Mouse (Mus musculus) spleen, adult 2 months (tissue): Measurements from ENCODE around the gene Olfr1416. TPM values are rescaled to one million over a fixed set of nuclear protein-coding genes. Genes with fewer than 3 reads are reported as not detected.

Experiments used
- DNase-seq, 2 experiments: peaks; one replicate each; pipeline versions ENCODE4 v3.0.0 to v3.0.0-alpha.2; 2012 to 2021; ENCODE audit warnings: low spot score in 2 of 2, low read depth in 1 of 2
- H3K27ac ChIP-seq: fragments of 200-500 bp; 2 replicates; pipeline ENCODE4 v1.5.1; 2012; ENCODE audit warnings: low read length, inconsistent platforms; ENCODE audit not compliant: insufficient read depth
- H3K27me3 ChIP-seq: fragments of 200-500 bp; 2 replicates; pipeline ENCODE4 v1.6.1; 2012; ENCODE audit warnings: mild to moderate bottlenecking, moderate library complexity, low read length, inconsistent platforms; ENCODE audit not compliant: control insufficient read depth, insufficient read depth
- H3K36me3 ChIP-seq: fragments of 200-500 bp; 2 replicates; pipeline ENCODE4 v1.6.1; 2012; ENCODE audit warnings: mild to moderate bottlenecking, low read length, inconsistent platforms; ENCODE audit not compliant: control insufficient read depth, insufficient read depth
- H3K4me1 ChIP-seq: fragments of 200-500 bp; 2 replicates; pipeline ENCODE4 v1.6.1; 2011; ENCODE audit warnings: inconsistent platforms; ENCODE audit not compliant: control insufficient read depth, insufficient read depth, insufficient read length
- H3K4me3 ChIP-seq: fragments of 200-500 bp; 2 replicates; pipeline ENCODE4 v1.5.1; 2011; ENCODE audit warnings: mild to moderate bottlenecking, inconsistent platforms; ENCODE audit not compliant: insufficient read depth, insufficient read length; ENCODE audit errors: extremely low read depth
- CTCF ChIP-seq: fragments of 200-500 bp; IDR thresholded peaks from 2 replicates; pipeline ENCODE4 v1.5.1; 2011; ENCODE audit warnings: mild to moderate bottlenecking, inconsistent platforms; ENCODE audit not compliant: insufficient read depth, insufficient read length, insufficient replicate concordance; ENCODE audit errors: extremely low read depth
- POLR2A ChIP-seq: fragments of 200-500 bp; IDR thresholded peaks from 2 replicates; pipeline ENCODE4 v1.6.1; 2011; ENCODE audit warnings: low read depth, low read length, inconsistent platforms
- WGBS: fragments of 180-500 bp; shearing (Covaris S2); methylation state at CpG from one replicate; pipeline ENCODE4 v1.1.7; 2018; 5-methylcytosine and 5-hydroxymethylcytosine counted together
- polyA plus RNA-seq: library from polyadenylated mRNA; depleted of rRNA; stranded (reverse); fragments of >200 nt; gene quantifications from 2 replicates; pipeline ENCODE4 v1.2.3, GENCODE M21; 2012

Olfr1416 gene
- polyA plus RNA-seq, 1 experiment: not detected

DNA sequence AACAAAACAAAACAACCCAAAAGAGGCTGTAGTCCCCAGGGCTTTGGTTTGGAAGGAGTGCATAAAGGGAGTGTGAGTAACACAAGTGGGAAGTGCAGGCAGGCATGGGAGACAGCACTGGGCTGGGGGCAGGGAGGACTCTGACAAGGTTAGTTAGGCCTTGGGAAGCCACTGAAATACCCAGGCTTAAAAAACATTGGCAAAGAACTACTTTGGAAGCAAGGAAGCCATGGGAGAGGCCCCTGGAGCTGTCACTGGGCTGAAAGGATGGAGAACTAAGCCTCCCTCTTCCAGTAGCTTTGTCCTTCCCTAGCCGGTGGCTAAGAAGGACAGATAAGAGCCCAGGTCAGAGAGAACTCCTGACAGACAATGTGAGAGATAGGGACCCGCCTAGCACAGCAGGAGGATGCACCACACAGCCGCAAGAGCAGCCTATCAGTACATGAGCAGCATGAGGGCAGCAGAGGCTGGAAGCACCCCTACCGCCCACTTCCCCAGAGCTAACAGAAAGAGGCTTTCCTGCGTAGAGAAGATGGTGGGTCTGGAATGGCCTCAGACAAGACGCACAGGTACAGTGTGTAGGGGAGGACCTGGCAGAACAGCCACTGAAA is 43.4 kb downstream of the Olfr1416 start:
- DNase-seq: no peak
- WGBS: 83% methylated on average over 6 of the region's 6 CpGs

DNA sequence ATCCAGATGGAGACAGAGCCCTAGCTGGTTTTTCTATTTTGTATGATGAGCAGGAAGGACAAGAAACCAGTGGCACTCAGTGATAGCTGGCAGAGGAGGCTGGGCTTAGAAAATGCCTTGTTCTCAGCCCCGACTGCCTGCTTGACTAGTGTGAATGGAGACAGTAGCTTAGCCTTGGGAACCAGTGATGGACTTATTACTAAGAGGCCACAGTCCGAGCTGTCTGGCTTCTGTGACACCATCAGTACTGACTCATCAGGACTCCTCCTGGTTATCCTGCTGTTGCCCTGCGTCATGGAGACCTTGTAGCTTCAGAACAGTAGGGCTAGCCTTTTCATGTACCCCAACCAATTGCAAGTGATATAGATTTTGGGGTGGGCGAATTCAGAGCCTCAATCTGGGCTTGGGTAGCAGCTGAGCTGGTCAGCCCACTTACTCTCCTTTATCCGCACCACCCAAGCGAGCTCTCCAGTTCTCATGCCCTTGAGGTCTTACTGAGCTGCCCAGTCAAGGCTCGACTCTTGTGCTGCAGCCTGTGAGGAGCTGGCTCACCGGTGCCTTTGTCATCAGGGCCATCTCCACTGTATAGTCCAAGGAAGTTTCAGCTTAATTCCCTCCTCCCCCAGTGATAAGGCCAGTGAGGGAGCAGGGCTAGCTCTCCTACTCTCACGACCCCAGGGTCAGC is 44.7 kb downstream of the Olfr1416 start:
- TF ChIP-seq CTCF: no peak
- TF ChIP-seq POLR2A: no peak
- Histone ChIP-seq H3K27me3 (no peaks in the 10 kb centered on the region), H3K27ac (no peak overlapping the region), H3K36me3 (peaks cover 28% of the 10 kb centered on the region), H3K4me3 (no peak overlapping the region), H3K4me1 (no peaks in the 10 kb centered on the region)
- 95% methylated on average over 9 of the region's 9 CpGs for WGBS
- no peak for DNase-seq

More for the DNA sequence above, 43.4 kb downstream of the Olfr1416 start:
- Histone ChIP-seq H3K27ac (no peak overlapping the region), H3K4me1 (no peaks in the 10 kb centered on the region), H3K4me3 (no peak overlapping the region), H3K36me3 (peaks cover 31% of the 10 kb centered on the region), H3K27me3 (no peaks in the 10 kb centered on the region)
- TF ChIP-seq CTCF (no peak), POLR2A (no peak)

DNA sequence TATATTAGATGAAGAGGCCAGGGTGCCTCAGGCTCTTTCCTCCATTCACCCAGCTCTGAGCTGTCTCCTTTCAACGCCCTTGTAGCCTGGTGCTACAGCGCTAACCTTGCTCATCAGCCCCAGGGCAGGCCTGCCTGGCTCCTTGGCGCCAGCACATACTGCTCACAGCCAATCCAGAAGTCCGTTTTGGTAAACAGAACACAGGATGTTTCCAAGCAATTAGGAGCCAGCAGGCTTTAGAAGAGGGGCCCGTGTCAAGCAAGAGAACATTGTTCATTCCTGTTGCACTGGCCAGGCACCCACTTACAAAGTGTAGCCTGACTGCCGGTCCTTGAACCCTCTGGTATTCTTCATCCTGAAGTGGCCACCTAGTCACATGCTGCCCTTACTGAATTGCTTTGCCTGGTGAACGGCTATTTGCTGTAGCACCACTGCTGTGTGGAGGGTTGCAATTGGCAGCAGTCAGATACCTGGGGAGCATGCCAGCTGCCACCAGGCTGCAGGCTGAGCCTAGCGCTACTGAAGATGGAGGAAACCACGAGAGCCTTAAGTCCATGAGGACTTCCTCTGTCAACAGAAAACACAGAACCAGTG is 47.1 kb downstream of the Olfr1416 start:
- WGBS: 40% methylated on average over 9 of the region's 9 CpGs
- Histone ChIP-seq H3K36me3 (peaks cover 16% of the 10 kb centered on the region), H3K27me3 (no peaks in the 10 kb centered on the region), H3K4me3 (no peak overlapping the region), H3K4me1 (no peaks in the 10 kb centered on the region), H3K27ac (no peak overlapping the region)
- TF ChIP-seq CTCF (no peak), POLR2A (no peak)
- no peak for DNase-seq

DNA sequence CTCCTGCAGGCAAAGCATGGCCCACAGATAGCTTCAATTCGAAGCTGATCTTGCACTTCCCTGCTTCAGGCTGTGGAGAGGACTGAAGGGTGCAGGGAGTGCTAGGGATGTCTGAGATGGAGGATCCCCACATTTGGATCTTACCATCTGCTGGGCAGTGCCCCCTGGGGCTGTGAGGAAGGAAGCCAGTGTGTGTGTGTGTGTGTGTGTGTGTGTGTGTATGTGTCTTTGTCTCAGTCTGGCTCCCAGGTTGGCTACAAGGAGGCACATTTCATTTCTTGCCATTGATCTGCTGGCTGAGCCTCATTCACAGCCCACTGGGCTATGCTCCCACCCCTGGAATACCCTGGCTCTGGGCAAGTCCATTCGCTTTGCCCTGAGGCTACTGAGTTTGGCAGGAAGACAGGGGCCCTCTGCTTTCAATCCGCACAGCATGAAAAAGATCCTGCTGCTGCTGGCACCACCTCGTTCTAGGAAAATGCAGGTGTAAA is 48.0 kb downstream of the Olfr1416 start:
- 82% methylated on average over 4 of the region's 4 CpGs for WGBS
- TF ChIP-seq POLR2A (no peak), CTCF (no peak)
- no peak for DNase-seq
- Histone ChIP-seq H3K27me3 (no peaks in the 10 kb centered on the region), H3K4me1 (no peaks in the 10 kb centered on the region), H3K36me3 (peaks cover 13% of the 10 kb centered on the region), H3K27ac (no peak overlapping the region), H3K4me3 (no peak overlapping the region)

DNA sequence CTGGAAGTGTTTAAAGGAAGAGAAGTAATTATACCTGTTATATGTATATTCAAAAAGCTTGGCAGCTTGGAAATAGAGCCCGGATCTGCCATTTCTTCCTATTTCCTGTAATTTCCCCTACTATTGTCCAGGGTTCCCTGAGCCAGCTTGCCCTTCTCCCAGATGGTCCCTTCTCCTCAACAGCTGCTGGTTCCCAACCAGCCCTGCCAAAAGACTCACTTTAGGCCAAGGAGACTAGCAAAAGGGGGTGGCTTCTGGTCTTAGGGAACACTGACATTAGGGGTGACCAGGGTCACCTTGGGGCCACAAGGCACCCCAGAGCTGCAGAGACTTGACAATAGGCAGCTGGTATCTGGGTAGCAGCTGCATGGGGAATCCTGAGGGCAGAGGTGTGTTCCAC is 49.9 kb downstream of the Olfr1416 start:
- WGBS: 72% methylated on average over 1 of the region's 1 CpGs
- no peaks in the 10 kb centered on the region for H3K27me3 ChIP-seq
- no peak for TF ChIP-seq CTCF
- no peak for TF ChIP-seq POLR2A
- H3K27ac ChIP-seq: no peak overlapping the region
- no peak for DNase-seq
- H3K4me1 ChIP-seq: no peaks in the 10 kb centered on the region
- H3K36me3 ChIP-seq: peaks cover 8% of the 10 kb centered on the region
- H3K4me3 ChIP-seq: no peak overlapping the region

DNA sequence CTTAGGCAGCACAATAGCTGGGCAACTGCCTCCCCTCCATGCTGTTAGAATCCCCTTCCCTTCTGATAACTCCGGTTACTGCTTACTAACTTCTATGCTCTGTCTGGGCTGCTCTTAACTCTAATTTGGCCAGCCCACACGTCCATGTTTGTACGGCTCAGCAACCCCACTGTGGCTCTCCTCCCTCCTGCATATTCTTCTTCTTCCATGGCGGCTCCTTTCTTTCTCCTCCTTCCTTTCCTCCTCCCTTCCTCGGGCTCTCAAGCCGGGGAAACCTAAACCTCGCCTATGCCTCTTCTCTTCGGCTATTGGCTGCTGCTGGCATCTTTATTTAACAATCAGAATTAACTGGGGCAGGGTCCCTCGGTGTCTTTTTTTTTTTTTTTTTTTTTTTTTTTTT is 52.1 kb downstream of the Olfr1416 start:
- TF ChIP-seq POLR2A: no peak
- no peak for TF ChIP-seq CTCF
- Histone ChIP-seq H3K27me3 (no peaks in the 10 kb centered on the region), H3K27ac (no peak overlapping the region), H3K4me3 (no peak overlapping the region), H3K36me3 (no peaks in the 10 kb centered on the region), H3K4me1 (no peaks in the 10 kb centered on the region)
- 92% methylated on average over 9 of the region's 9 CpGs for WGBS
- DNase-seq: no peak

DNA sequence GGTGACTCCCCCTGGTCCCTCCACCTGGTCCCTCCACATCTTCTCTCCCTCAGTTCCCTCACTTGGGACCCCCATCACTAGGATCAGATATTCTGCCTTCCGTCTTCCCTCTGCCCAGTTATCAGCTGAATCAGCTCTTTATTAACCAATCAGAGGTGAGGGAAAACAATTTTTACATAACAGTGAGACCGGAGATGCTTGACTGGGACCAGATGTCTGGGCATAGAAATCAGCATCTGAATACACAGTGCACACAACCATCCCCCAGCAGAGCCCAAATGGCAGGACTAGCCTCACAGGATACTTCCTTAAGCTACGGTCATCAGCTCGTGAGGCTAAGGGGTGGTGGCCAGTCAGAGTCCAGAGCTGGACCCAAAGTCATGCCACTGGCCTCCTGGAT is 52.8 kb downstream of the Olfr1416 start:
- TF ChIP-seq POLR2A: no peak
- no peak for TF ChIP-seq CTCF
- no peak overlapping the region for H3K4me3 ChIP-seq
- no peak for DNase-seq
- no peaks in the 10 kb centered on the region for H3K27me3 ChIP-seq
- WGBS: 96% methylated on average over 4 of the region's 4 CpGs
- H3K27ac ChIP-seq: no peak overlapping the region
- no peaks in the 10 kb centered on the region for H3K4me1 ChIP-seq
- H3K36me3 ChIP-seq: no peaks in the 10 kb centered on the region
